Mouse (Mus musculus) heart, postnatal 0 days (tissue): ENCODE data around the gene Alx1. TPM values are rescaled to one million over a fixed set of nuclear protein-coding genes. Genes with fewer than 3 reads are reported as not detected.

Source experiments
- ATAC-seq: fragments of 200-750 bp; cut with Nextera tagmentation; 2 replicates; pipeline ENCODE4 v1.8.0; 2017; ENCODE audit warnings: low read depth, moderate number of reproducible peaks, moderate library complexity; ENCODE audit not compliant: insufficient read depth
- DNase-seq: peaks from one replicate; pipeline ENCODE4 v3.0.0-alpha.2; 2016; ENCODE audit warnings: low spot score
- H3K27ac ChIP-seq: fragments of 300-500 bp; sonication (generic); 2 replicates; pipeline ENCODE4 v1.5.1; 2014; ENCODE audit warnings: low read depth, mild to moderate bottlenecking
- H3K27me3 ChIP-seq: fragments of 300-500 bp; sonication (generic); 2 replicates; pipeline ENCODE4 v1.6.1; 2014; ENCODE audit warnings: low read length, mixed read lengths; ENCODE audit not compliant: control insufficient read depth, insufficient read depth
- H3K36me3 ChIP-seq: fragments of 300-500 bp; sonication (generic); replicated peaks from 2 replicates; pipeline ENCODE4 v1.6.1; 2014; ENCODE audit warnings: low read length, mixed read lengths; ENCODE audit not compliant: control insufficient read depth, insufficient read depth
- H3K4me1 ChIP-seq: fragments of 300-500 bp; sonication (generic); 2 replicates; pipeline ENCODE4 v1.6.1; 2014; ENCODE audit warnings: antibody characterized with exemption; ENCODE audit not compliant: control insufficient read depth, insufficient read depth
- H3K4me2 ChIP-seq: fragments of 300-500 bp; sonication (generic); 2 replicates; pipeline ENCODE4 v1.6.1; 2014; ENCODE audit warnings: low read depth, mild to moderate bottlenecking, low read length, moderate library complexity
- H3K4me3 ChIP-seq: fragments of 300-500 bp; sonication (generic); 2 replicates; pipeline ENCODE4 v1.5.1; 2014; ENCODE audit warnings: low read depth, low read length
- H3K9ac ChIP-seq: fragments of 300-500 bp; sonication (generic); replicated peaks from 2 replicates; pipeline ENCODE4 v1.6.1; 2014; ENCODE audit warnings: low read depth, low read length, mixed read lengths
- H3K9me3 ChIP-seq: fragments of 300-500 bp; sonication (generic); replicated peaks from 2 replicates; pipeline ENCODE4 v1.6.1; 2016; ENCODE audit warnings: low read length; ENCODE audit not compliant: control insufficient read depth
- CTCF ChIP-seq: IDR thresholded peaks from 2 replicates; pipeline ENCODE4 v1.5.1; 2016; ENCODE audit warnings: antibody characterized with exemption, control low read depth, low read depth
- EP300 ChIP-seq: IDR thresholded peaks from 2 replicates; pipeline ENCODE4 v1.6.1; 2016; ENCODE audit warnings: antibody characterized with exemption, low read depth
- WGBS: fragments of 180-500 bp; shearing (Covaris S2); extraction: QIAGEN DNeasy Blood & Tissue Kit; methylation state at CpG from one replicate; pipeline ENCODE4 v1.1.7; 2014; 5-methylcytosine and 5-hydroxymethylcytosine counted together
- polyA plus RNA-seq: library from polyadenylated mRNA; unstranded; fragments of >200 nt; fragmentation: Nextera tagmentation; extraction: Ambion mirVana; gene quantifications from 2 replicates; pipeline ENCODE4 v1.2.1, GENCODE M21; 2015
- total RNA-seq: library from RNA; depleted of rRNA; stranded (reverse); fragments of >200 nt; gene quantifications from 2 replicates; pipeline ENCODE4 v1.2.3, GENCODE M21; 2014; ENCODE audit warnings: low replicate concordance

Gene Alx1
- total and polyA plus RNA-seq, 2 experiments from 2014 or later = 0.08 TPM; not detected in 1

GRCm38 (mm10) chr10:103030931-103031330 is 916 bp upstream of the Alx1 start:
- Histone ChIP-seq H3K36me3 (no peaks in the 10 kb centered on the region), H3K9me3 (no peaks in the 10 kb centered on the region), H3K4me2 (no peak overlapping the region), H3K9ac (no peak overlapping the region), H3K27ac (no peak overlapping the region), H3K27me3 (peaks cover 92% of the 10 kb centered on the region), H3K4me1 (no peaks in the 10 kb centered on the region), H3K4me3 (no peak overlapping the region; the same call in 1 of the 2 replicates)
- TF ChIP-seq CTCF = no peak
- no peak for TF ChIP-seq EP300
- ATAC-seq (no peak), DNase-seq (no peak)
- WGBS = 8% methylated on average over 11 of the region's 11 CpGs

- H3K9ac ChIP-seq = no peak overlapping the region
- no peaks in the 10 kb centered on the region for H3K36me3 ChIP-seq
- H3K4me1 ChIP-seq = no peaks in the 10 kb centered on the region
- no peak for ATAC-seq
- DNase-seq = no peak
- WGBS = 4% methylated on average over 23 of the region's 23 CpGs
- H3K9me3 ChIP-seq = no peaks in the 10 kb centered on the region
- peak overlapping the region; percentile 44 for H3K4me3 ChIP-seq
- H3K4me2 ChIP-seq = no peak overlapping the region
- no peak for TF ChIP-seq CTCF
- no peak overlapping the region for H3K27ac ChIP-seq
- peaks cover 86% of the 10 kb centered on the region for H3K27me3 ChIP-seq
These were observed 784 bp downstream of the Alx1 start for GRCm38 (mm10) chr10:103029132-103029729.

- Histone ChIP-seq H3K36me3 (no peaks in the 10 kb centered on the region), H3K27ac (no peak overlapping the region), H3K9me3 (no peaks in the 10 kb centered on the region), H3K4me2 (peak overlapping the region; percentile 58), H3K4me1 (no peaks in the 10 kb centered on the region), H3K9ac (no peak overlapping the region), H3K4me3 (peak overlapping the region; percentile 44), H3K27me3 (peaks cover 89% of the 10 kb centered on the region)
- DNase-seq = no peak
- WGBS = 1% methylated on average over 49 of the region's 50 CpGs
- ATAC-seq = peak; percentile 44
- TF ChIP-seq CTCF = no peak
- TF ChIP-seq EP300 = no peak
These were observed 1.5 kb downstream of the Alx1 start for GRCm38 (mm10) chr10:103028253-103029131.

- Histone ChIP-seq H3K27ac (no peak overlapping the region), H3K36me3 (no peaks in the 10 kb centered on the region), H3K9ac (no peak overlapping the region), H3K4me2 (peak overlapping the region; percentile 58), H3K4me1 (no peaks in the 10 kb centered on the region), H3K27me3 (peaks cover 83% of the 10 kb centered on the region), H3K4me3 (peak overlapping the region; percentile 44), H3K9me3 (no peaks in the 10 kb centered on the region)
- TF ChIP-seq EP300 (no peak), CTCF (no peak)
- under 1% methylated on average over 15 of the region's 15 CpGs for WGBS
- ATAC-seq (no peak), DNase-seq (no peak)
These were observed 2.1 kb downstream of the Alx1 start for GRCm38 (mm10) chr10:103027931-103028252.

GRCm38 (mm10) chr10:103027226-103027930 is 2.6 kb downstream of the Alx1 start:
- Histone ChIP-seq H3K27ac (no peak overlapping the region), H3K4me3 (no peak overlapping the region), H3K4me2 (peak overlapping the region; percentile 58; the same call in 1 of the 2 replicates), H3K36me3 (no peaks in the 10 kb centered on the region), H3K27me3 (peaks cover 77% of the 10 kb centered on the region), H3K9ac (no peak overlapping the region), H3K4me1 (no peaks in the 10 kb centered on the region), H3K9me3 (no peaks in the 10 kb centered on the region)
- TF ChIP-seq CTCF = no peak
- TF ChIP-seq EP300 = no peak
- WGBS = 3% methylated on average over 20 of the region's 20 CpGs
- DNase-seq (no peak), ATAC-seq (no peak)
